Mouse (Mus musculus) heart, adult 2 months (tissue): ENCODE data around the gene Bbip1. TPM values are rescaled to one million over a fixed set of nuclear protein-coding genes. Genes with fewer than 3 reads are reported as not detected.
"Not testable (repeated sequence)": the region's sequence is repeated elsewhere in the genome, so short reads cannot be mapped to it uniquely, and the experiment has no call there.

Experiments used
- DNase-seq, 2 experiments: peaks; one replicate each; pipeline ENCODE4 v3.0.0; 2021
- H3K27ac ChIP-seq: fragments of 200-600 bp; 2 replicates; pipeline ENCODE4 v1.8.1; 2022
- H3K27me3 ChIP-seq: fragments of 200-500 bp; 2 replicates; pipeline ENCODE4 v1.6.1; 2012; ENCODE audit warnings: mild to moderate bottlenecking, low read length, inconsistent platforms, mixed read lengths; ENCODE audit not compliant: control insufficient read depth, insufficient read depth
- H3K36me3 ChIP-seq: fragments of 200-500 bp; 2 replicates; pipeline ENCODE4 v1.6.1; 2012; ENCODE audit warnings: low read length, inconsistent platforms; ENCODE audit not compliant: control insufficient read depth, insufficient read depth
- H3K4me1 ChIP-seq: fragments of 200-500 bp; 2 replicates; pipeline ENCODE4 v1.6.1; 2011; ENCODE audit warnings: low read length; ENCODE audit not compliant: control insufficient read depth, insufficient read depth
- H3K4me3 ChIP-seq: fragments of 200-600 bp; 2 replicates; pipeline ENCODE4 v1.8.1; 2022
- H3K79me2 ChIP-seq: fragments of 200-500 bp; replicated peaks from 2 replicates; pipeline ENCODE4 v1.6.1; 2012; ENCODE audit warnings: mild to moderate bottlenecking, inconsistent platforms, low read length, moderate library complexity, mixed read lengths; ENCODE audit not compliant: control insufficient read depth, insufficient read depth
- H3K9ac ChIP-seq: fragments of 200-500 bp; 2 replicates; pipeline ENCODE4 v1.6.1; 2012; ENCODE audit warnings: low read depth, mild to moderate bottlenecking, control low read depth, inconsistent platforms, low read length, mixed read lengths
- CTCF ChIP-seq: fragments of 200-600 bp; IDR thresholded peaks from 2 replicates; pipeline ENCODE4 v1.8.1; 2022; ENCODE audit warnings: antibody characterized with exemption, mild to moderate bottlenecking, moderate library complexity
- EP300 ChIP-seq: fragments of 200-500 bp; IDR thresholded peaks from 2 replicates; pipeline ENCODE4 v1.6.1; 2011; ENCODE audit warnings: low read depth, low read length, control low read depth; ENCODE audit not compliant: insufficient read depth
- POLR2A ChIP-seq: fragments of 200-500 bp; IDR thresholded peaks from 2 replicates; pipeline ENCODE4 v1.6.1; 2011; ENCODE audit warnings: mild to moderate bottlenecking, low read depth, low read length, control low read depth; ENCODE audit not compliant: insufficient read depth
- WGBS: fragments of 180-500 bp; shearing (Covaris S2); methylation state at CpG from one replicate; pipeline ENCODE4 v1.1.7; 2018; 5-methylcytosine and 5-hydroxymethylcytosine counted together
- intact Hi-C: fragments of 180-260 bp; cut with DNase I; formaldehyde crosslinking; loops from one replicate; pipeline ENCODE4 v1.15.1; 2025
- polyA plus RNA-seq: library from polyadenylated mRNA; depleted of rRNA; stranded (reverse); fragments of >200 nt; gene quantifications from 2 replicates; pipeline ENCODE4 v1.2.3, GENCODE M21; 2012
- total RNA-seq, 2 experiments: library from RNA; stranded (reverse); gene quantifications; 2 replicates each; pipeline ENCODE4 v1.2.3; 2021

Gene Bbip1
- total and polyA plus RNA-seq, 3 experiments = 12.4 to 35.4 (median 34.5) TPM

DNA sequence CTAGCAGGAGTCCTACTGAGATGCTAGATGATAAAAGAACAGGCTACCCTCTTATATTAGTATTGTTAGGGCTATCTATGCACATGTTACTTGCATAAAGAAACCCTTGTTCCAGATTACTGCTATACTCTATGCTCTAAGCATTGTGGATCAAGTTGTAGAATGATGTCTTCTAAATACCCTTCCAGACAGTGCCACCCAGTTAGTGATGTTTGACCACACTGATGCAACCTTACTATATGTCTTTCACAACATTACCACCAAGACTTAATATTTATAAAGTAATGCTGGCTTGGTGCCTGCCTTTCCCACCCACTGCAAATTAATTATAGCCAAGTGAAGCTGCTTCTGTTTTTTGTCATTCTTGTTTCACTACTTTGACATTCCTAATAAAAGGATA, 11.4 kb downstream of the Bbip1 start:
- Histone ChIP-seq H3K9ac (no peak overlapping the region), H3K27me3 (no peaks in the 10 kb centered on the region), H3K4me3 (no peak overlapping the region), H3K36me3 (peaks cover 4% of the 10 kb centered on the region), H3K79me2 (no peaks in the 10 kb centered on the region), H3K4me1 (no peaks in the 10 kb centered on the region; the same call in 1 of the 2 replicates), H3K27ac (no peak overlapping the region)
- intact Hi-C loops = no loop called here
- DNase-seq = no peak
- TF ChIP-seq CTCF (no peak), EP300 (no peak), POLR2A (no peak)

- TF ChIP-seq EP300 (no peak), CTCF (no peak), POLR2A (no peak)
- intact Hi-C loops = loop anchor here (5.0 kb wide), 3 partner anchors 87 to 282 kb away; no protein-coding TSS in a partner anchor
- Histone ChIP-seq H3K36me3 (peaks cover 6% of the 10 kb centered on the region), H3K4me3 (no peak overlapping the region), H3K27me3 (no peaks in the 10 kb centered on the region), H3K27ac (no peak overlapping the region), H3K9ac (no peak overlapping the region), H3K79me2 (no peaks in the 10 kb centered on the region), H3K4me1 (no peaks in the 10 kb centered on the region)
- no peak for DNase-seq
- WGBS = 82% methylated on average over 3 of the region's 3 CpGs
Observed at GRCm38 (mm10) chr19:53929218-53929617, 15.2 kb downstream of the Bbip1 start.

- Histone ChIP-seq H3K79me2 (no peaks in the 10 kb centered on the region), H3K4me1 (no peaks in the 10 kb centered on the region), H3K27me3 (no peaks in the 10 kb centered on the region), H3K4me3 (no peak overlapping the region), H3K27ac (no peak overlapping the region), H3K9ac (no peak overlapping the region), H3K36me3 (peaks cover 3% of the 10 kb centered on the region)
- DNase-seq = no peak
- WGBS = 88% methylated on average over 1 of the region's 1 CpGs
- intact Hi-C loops = loop anchor here (5.0 kb wide), 3 partner anchors 84 to 279 kb away; no protein-coding TSS in a partner anchor
- TF ChIP-seq CTCF (no peak), EP300 (no peak)
Observed at GRCm38 (mm10) chr19:53926705-53927104, 17.7 kb downstream of the Bbip1 start.

DNA sequence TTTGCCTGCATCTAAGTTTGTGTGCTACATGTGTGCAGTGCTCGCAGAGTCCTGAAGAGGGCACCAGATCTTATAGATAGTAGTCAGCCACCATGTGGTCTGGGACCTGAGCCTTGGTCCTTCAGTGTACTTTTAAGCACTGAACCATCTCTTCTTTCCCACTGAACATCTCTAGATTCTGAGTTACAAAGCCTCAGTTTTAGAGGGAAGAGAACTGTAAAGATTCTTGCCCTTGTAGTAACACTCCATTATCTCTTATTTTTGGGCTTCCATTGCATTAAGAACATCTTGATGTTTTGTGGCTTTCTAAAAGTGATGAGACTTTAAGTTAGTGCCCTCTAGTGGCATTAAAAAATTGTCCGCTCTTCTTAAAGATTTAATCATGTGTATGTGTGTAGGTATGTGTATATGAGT, 19.1 kb downstream of the Bbip1 start:
- no peak overlapping the region for H3K27ac ChIP-seq
- no peak overlapping the region for H3K9ac ChIP-seq
- intact Hi-C loops = loop anchor here (5.0 kb wide), 3 partner anchors 83 to 278 kb away; no protein-coding TSS in a partner anchor
- H3K4me1 ChIP-seq = no peaks in the 10 kb centered on the region
- TF ChIP-seq EP300 = no peak
- TF ChIP-seq POLR2A = no peak
- peak; percentile 66 for TF ChIP-seq CTCF
- no peak overlapping the region for H3K4me3 ChIP-seq
- WGBS = 88% methylated on average over 2 of the region's 2 CpGs
- H3K36me3 ChIP-seq = peaks cover 3% of the 10 kb centered on the region
- no peaks in the 10 kb centered on the region for H3K27me3 ChIP-seq
- H3K79me2 ChIP-seq = no peaks in the 10 kb centered on the region
- no peak for DNase-seq

DNA sequence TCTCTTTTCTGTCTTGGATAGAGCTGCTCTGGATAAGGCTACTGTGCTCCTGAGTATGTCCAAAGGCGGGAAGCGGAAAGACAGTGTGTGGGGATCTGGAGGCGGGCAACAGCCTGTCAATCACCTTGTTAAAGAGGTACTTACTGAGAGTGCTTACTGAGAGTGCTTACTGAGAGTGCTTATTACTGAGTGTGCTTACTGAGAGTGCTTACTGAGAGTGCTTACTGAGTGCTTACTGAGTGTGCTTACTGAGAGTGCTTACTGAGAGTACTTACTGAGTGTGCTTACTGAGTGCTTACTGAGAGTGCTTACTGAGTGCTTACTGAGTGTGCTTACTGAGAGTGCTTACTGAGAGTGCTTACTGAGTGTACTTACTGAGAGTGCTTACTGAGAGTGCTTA, 22.4 kb downstream of the Bbip1 start:
- H3K9ac ChIP-seq, H3K27ac ChIP-seq, H3K36me3 ChIP-seq, H3K27me3 ChIP-seq, DNase-seq, H3K79me2 ChIP-seq, intact Hi-C loops, H3K4me3 ChIP-seq, H3K4me1 ChIP-seq: not testable (repeated sequence)
- 92% methylated on average over 3 of the region's 3 CpGs for WGBS

DNA sequence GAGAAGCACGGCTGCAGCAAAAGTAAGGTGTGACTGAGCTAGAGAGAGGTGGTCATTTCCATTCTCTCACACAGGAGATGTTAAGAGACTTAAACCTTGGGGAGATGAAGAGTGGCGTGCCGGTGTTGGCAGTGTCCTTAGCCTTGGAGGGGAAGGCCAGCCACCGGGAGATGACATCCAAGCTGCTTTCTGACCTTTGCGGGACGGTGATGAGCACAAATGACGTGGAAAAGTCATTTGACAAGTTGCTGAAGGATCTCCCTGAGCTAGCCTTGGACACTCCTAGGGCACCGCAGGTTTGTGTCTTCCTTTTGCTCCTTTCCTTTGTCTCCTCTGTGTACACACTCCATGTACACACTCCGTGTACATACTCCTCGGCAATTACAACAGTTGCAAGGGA, 24.9 kb downstream of the Bbip1 start:
- intact Hi-C loops = no loop called here
- H3K79me2 ChIP-seq = no peaks in the 10 kb centered on the region
- no peak overlapping the region for H3K4me3 ChIP-seq
- TF ChIP-seq EP300 (no peak), CTCF (no peak), POLR2A (no peak)
- no peaks in the 10 kb centered on the region for H3K27me3 ChIP-seq
- 91% methylated on average over 10 of the region's 10 CpGs for WGBS
- H3K9ac ChIP-seq = no peak overlapping the region
- no peak for DNase-seq
- no peaks in the 10 kb centered on the region for H3K36me3 ChIP-seq
- H3K27ac ChIP-seq = no peak overlapping the region
- H3K4me1 ChIP-seq = no peaks in the 10 kb centered on the region

- no peak for TF ChIP-seq CTCF
- no peak for TF ChIP-seq EP300
- TF ChIP-seq POLR2A = no peak
- Histone ChIP-seq H3K79me2 (no peaks in the 10 kb centered on the region), H3K9ac (no peak overlapping the region), H3K4me3 (no peak overlapping the region), H3K36me3 (peaks cover 11% of the 10 kb centered on the region), H3K27ac (no peak overlapping the region), H3K27me3 (no peaks in the 10 kb centered on the region), H3K4me1 (peaks cover 2% of the 10 kb centered on the region; the same call in 1 of the 2 replicates)
- intact Hi-C loops = no loop called here
- DNase-seq = no peak
- WGBS = 95% methylated on average over 4 of the region's 4 CpGs
Observed at GRCm38 (mm10) chr19:53914950-53915349, 29.5 kb downstream of the Bbip1 start.

GRCm38 (mm10) chr19:53906703-53907070, 37.7 kb downstream of the Bbip1 start:
- H3K79me2 ChIP-seq, H3K27me3 ChIP-seq, DNase-seq, H3K27ac ChIP-seq, H3K4me3 ChIP-seq, H3K36me3 ChIP-seq, H3K9ac ChIP-seq: not testable (repeated sequence)
- peaks cover 14% of the 10 kb centered on the region for H3K4me1 ChIP-seq
- intact Hi-C loops = loop anchor here (10.0 kb wide), 1 partner anchor 262 kb away; no protein-coding TSS in a partner anchor
